Mouse (Mus musculus): ENCODE results near the gene Ttll5. TPM values are rescaled to one million over a fixed set of nuclear protein-coding genes. Genes with fewer than 3 reads are reported as not detected.

The Ttll5 gene
- polyA plus RNA-seq, 1 experiment from 2014 or later: 11.3 TPM

DNA sequence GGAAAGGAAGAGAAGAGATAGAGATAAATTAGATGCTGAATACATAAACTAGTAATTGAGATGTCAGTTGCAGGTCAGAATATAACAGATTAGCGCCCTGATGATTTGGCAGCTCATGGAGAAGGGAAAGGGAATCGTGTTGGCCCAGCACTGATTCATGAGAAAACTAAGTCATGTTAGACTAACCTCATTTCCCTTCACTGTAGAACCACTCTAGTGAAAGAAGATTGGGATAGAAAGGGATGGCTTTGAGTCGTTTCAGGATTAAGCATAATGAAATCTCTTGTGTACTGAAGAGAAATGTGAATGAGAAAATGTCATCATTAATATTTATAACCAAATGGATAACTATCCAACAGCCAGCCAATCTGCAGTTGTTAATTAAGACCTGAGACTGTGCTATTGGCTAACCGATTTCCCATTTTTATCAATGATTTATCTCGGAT, 163.0 kb downstream of the Ttll5 start:
- H3K9ac ChIP-seq (replicated peaks; ENCODE audit: low read length): no peak overlapping the region
- no peaks in the 10 kb centered on the region for H3K9me3 ChIP-seq (ENCODE audit: low read length)
- WGBS: 72% methylated on average over 5 of the region's 5 CpGs
- no peak overlapping the region for H3K27ac ChIP-seq (ENCODE audit: low read length)
- ATAC-seq (ENCODE audit: low FRiP score, low TSS enrichment): no peak
- no peak overlapping the region; the same call in 1 of the 2 replicates for H3K4me2 ChIP-seq (replicated peaks; ENCODE audit: low read depth, low read length)
- peaks cover 27% of the 10 kb centered on the region for H3K4me1 ChIP-seq (ENCODE audit: insufficient read depth, low read length)
- H3K27me3 ChIP-seq (ENCODE audit: insufficient read depth, low read length): no peaks in the 10 kb centered on the region
- no peak overlapping the region for H3K4me3 ChIP-seq (ENCODE audit: low read length)
- no peaks in the 10 kb centered on the region for H3K36me3 ChIP-seq (ENCODE audit: insufficient read depth, low read length)

DNA sequence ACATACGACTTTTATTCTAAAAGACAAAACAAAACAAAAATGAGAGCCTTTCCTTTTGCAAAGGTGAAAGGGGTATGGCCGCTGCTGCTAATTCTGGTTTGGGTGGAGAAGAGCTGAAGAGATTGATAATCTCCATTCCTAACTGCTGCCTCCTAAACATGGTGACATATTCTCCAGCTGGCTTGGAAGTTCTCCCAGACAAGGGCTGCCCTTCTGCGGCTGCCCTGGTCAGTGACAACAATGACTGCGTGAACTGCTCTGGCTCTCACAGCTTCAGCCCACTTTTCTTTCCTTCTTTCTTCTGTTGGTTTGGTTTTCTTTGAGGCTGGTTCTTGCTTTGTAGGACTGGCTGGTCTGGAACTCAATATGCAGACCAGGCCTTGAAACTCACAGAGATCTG, 163.7 kb downstream of the Ttll5 start:
- 84% methylated on average over 4 of the region's 4 CpGs for whole genome bisulfite sequencing

DNA sequence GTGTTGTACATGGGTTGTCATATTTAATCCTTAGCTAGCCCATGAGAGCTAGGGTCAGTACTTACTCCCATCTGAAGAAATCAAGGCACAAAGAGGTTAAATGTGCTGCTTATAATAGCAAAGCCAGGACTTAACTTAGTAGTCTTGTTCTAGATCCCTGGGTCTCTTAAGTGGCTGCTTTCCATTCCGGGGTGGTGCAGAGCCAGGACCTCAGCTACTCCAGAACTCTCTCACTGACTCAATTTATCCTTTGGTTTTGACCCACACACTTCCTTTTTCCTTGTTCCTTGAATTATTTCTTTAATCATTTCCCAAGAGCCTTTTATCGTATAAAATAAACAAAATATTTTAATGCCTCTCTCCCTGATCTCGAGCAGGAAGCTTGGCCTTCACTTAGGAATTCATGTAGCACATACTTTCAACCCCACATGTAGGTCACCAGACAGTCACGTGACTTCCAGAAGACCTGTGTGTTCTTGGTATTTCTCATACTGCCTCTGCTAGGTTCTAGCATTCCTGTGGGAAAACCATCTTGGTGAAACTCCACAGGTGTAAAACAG, 164.4 kb downstream of the Ttll5 start:
- Histone ChIP-seq H3K9me3 (ENCODE audit: low read length) (no peaks in the 10 kb centered on the region), H3K27me3 (ENCODE audit: insufficient read depth, low read length) (no peaks in the 10 kb centered on the region), H3K9ac (replicated peaks; ENCODE audit: low read length) (no peak overlapping the region), H3K4me1 (ENCODE audit: insufficient read depth, low read length) (peaks cover 27% of the 10 kb centered on the region), H3K4me2 (replicated peaks; ENCODE audit: low read depth, low read length) (no peak overlapping the region), H3K27ac (ENCODE audit: low read length) (no peak overlapping the region), H3K4me3 (ENCODE audit: low read length) (no peak overlapping the region), H3K36me3 (ENCODE audit: insufficient read depth, low read length) (no peaks in the 10 kb centered on the region)
- no peak for ATAC-seq (ENCODE audit: low FRiP score, low TSS enrichment)
- WGBS: 60% methylated on average over 4 of the region's 4 CpGs

More for the DNA sequence above, 163.7 kb downstream of the Ttll5 start:
- Histone ChIP-seq H3K4me2 (replicated peaks; ENCODE audit: low read depth, low read length) (no peak overlapping the region), H3K36me3 (ENCODE audit: insufficient read depth, low read length) (no peaks in the 10 kb centered on the region), H3K9me3 (ENCODE audit: low read length) (no peaks in the 10 kb centered on the region), H3K27ac (ENCODE audit: low read length) (no peak overlapping the region), H3K4me3 (ENCODE audit: low read length) (no peak overlapping the region), H3K27me3 (ENCODE audit: insufficient read depth, low read length) (no peaks in the 10 kb centered on the region), H3K9ac (replicated peaks; ENCODE audit: low read length) (no peak overlapping the region), H3K4me1 (ENCODE audit: insufficient read depth, low read length) (peaks cover 27% of the 10 kb centered on the region)
- ATAC-seq (ENCODE audit: low FRiP score, low TSS enrichment): no peak

DNA sequence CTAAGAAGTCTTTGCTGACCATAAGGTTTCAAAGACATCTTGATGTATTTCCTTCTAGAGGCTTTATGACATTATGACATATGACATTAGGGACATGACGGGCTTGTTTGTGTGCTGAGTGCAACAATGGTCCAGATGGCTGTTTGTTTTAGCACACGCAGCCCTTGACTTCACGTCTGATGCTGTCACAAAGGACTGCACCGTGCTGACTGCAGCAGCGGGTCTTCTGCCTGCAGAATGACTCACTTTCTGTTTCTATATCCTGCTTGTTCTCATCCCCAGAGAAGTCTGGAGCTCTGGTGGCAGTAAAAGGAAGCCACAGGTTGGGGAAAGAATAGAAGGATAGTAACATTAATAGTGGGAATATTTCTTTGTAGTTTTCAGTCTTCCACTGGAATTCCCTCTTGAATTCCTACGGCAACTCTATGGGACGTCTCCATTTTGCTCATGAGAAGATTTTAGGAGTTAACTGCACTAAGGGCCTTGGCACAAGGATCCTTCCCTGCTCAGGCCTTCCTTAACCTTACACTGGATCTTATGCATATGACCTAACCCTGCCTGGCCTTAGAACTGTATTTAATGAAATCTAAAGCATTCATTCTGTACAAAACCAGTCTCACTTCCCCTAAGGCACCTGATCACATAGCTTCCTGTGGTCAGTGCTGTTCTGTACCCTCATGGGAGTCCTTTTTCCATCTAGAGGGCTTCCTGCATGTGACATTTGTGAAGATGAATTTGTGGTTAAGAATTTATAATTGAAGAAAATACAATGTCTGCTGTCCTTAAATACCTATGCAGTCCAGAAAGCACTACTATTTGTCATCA, 167.8 kb downstream of the Ttll5 start:
- Histone ChIP-seq H3K9ac (replicated peaks; ENCODE audit: low read length) (no peak overlapping the region), H3K27ac (ENCODE audit: low read length) (no peak overlapping the region), H3K4me1 (ENCODE audit: insufficient read depth, low read length) (0 out of 2 replicates have a peak, but pooled peaks cover 14% of the 10 kb centered on the region), H3K36me3 (ENCODE audit: insufficient read depth, low read length) (peaks cover 3% of the 10 kb centered on the region; the same call in 1 of the 2 replicates), H3K4me3 (ENCODE audit: low read length) (no peak overlapping the region), H3K4me2 (replicated peaks; ENCODE audit: low read depth, low read length) (no peak overlapping the region), H3K9me3 (ENCODE audit: low read length) (no peaks in the 10 kb centered on the region), H3K27me3 (ENCODE audit: insufficient read depth, low read length) (no peaks in the 10 kb centered on the region)
- no peak for ATAC-seq (ENCODE audit: low FRiP score, low TSS enrichment)
- WGBS: 56% methylated on average over 7 of the region's 7 CpGs

DNA sequence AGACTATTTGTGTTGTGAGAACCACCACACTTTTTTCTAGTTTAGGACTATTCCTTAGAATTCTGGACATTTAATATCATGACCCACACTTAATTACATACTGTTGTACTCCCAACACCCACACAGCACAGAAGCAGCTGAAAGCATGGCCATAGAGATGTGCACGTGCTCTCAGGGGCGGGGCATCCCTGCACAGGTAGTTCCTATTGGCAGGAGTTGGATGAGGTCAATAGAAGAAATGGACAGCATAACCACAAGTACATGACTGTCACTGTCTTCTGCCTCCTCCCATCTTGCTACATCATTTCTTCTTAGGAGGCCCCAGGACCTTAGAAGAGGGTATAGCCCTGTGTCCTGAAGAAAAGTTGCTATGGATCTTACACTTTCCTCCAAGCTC, 168.4 kb downstream of the Ttll5 start:
- H3K4me3 ChIP-seq (ENCODE audit: low read length): no peak overlapping the region
- ATAC-seq (ENCODE audit: low FRiP score, low TSS enrichment): no peak
- H3K4me2 ChIP-seq (replicated peaks; ENCODE audit: low read depth, low read length): no peak overlapping the region
- peaks cover 3% of the 10 kb centered on the region; the same call in 1 of the 2 replicates for H3K36me3 ChIP-seq (ENCODE audit: insufficient read depth, low read length)
- H3K27ac ChIP-seq (ENCODE audit: low read length): no peak overlapping the region
- H3K9me3 ChIP-seq (ENCODE audit: low read length): no peaks in the 10 kb centered on the region
- H3K27me3 ChIP-seq (ENCODE audit: insufficient read depth, low read length): no peaks in the 10 kb centered on the region
- WGBS: 91% methylated on average over 2 of the region's 2 CpGs
- H3K9ac ChIP-seq (replicated peaks; ENCODE audit: low read length): no peak overlapping the region
- H3K4me1 ChIP-seq (ENCODE audit: insufficient read depth, low read length): 0 out of 2 replicates have a peak, but pooled peaks cover 14% of the 10 kb centered on the region

DNA sequence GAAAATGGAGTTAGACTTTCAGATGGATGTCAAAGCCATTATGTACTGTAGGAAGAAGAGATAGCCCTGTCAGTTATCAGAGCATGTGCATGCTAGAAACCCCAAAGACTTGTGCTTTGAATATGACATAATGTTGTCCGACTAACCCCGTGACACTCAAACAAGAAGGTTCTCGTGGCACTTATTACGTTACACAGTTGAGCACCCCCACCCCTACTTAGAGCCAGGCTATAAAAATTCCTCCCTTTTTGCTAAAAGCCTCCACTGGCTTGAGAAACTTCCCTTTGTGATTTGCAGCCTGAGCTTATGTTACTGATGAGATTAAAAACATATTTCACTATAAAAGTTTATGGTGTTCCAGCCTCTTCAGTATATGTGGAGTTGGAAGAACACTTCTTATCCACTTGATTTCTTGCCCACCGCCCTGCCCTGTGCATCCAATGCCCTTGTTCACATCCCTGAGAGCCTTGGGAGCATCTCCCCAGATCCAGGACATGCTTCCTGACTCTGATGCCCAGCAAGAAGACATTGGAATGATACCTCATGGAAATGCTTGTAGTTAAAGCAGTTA, 169.4 kb downstream of the Ttll5 start:
- Histone ChIP-seq H3K36me3 (ENCODE audit: insufficient read depth, low read length) (peaks cover 3% of the 10 kb centered on the region; the same call in 1 of the 2 replicates), H3K9me3 (ENCODE audit: low read length) (no peaks in the 10 kb centered on the region), H3K9ac (replicated peaks; ENCODE audit: low read length) (no peak overlapping the region), H3K4me3 (ENCODE audit: low read length) (no peak overlapping the region), H3K4me1 (ENCODE audit: insufficient read depth, low read length) (0 out of 2 replicates have a peak, but pooled peaks cover 6% of the 10 kb centered on the region), H3K27ac (ENCODE audit: low read length) (no peak overlapping the region), H3K4me2 (replicated peaks; ENCODE audit: low read depth, low read length) (no peak overlapping the region), H3K27me3 (ENCODE audit: insufficient read depth, low read length) (no peaks in the 10 kb centered on the region)
- no peak for ATAC-seq (ENCODE audit: low FRiP score, low TSS enrichment)
- WGBS: 52% methylated on average over 5 of the region's 5 CpGs

DNA sequence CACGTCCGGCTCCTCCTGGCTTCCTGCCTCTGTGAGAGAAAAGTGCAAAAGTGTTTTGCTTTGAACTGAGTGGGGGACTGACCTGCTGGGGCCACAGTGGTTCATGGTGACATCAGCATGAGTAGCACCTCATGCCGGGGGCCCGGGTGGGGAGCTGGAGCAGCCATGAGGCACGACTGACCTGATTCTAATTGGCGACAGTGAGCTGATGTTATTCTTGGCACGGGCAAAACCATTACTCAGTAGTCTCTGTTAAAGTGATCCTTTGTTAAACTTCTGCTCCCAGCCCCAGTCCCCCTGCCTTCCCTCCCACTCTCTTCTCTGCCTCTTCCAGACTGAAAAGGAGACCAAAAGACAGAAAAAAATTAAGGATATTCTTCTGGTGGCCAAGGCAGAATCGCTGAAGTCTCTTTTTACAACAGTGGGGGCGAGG, 176.2 kb downstream of the Ttll5 start:
- peak; percentile 90 for ATAC-seq (ENCODE audit: low FRiP score, low TSS enrichment)
- peaks cover 18% of the 10 kb centered on the region for H3K4me1 ChIP-seq (ENCODE audit: insufficient read depth, low read length)
- no peaks in the 10 kb centered on the region for H3K27me3 ChIP-seq (ENCODE audit: insufficient read depth, low read length)
- peak overlapping the region; percentile 88 for H3K27ac ChIP-seq (ENCODE audit: low read length)
- peak overlapping the region; percentile 12; the same call in 1 of the 2 replicates for H3K9ac ChIP-seq (replicated peaks; ENCODE audit: low read length)
- H3K36me3 ChIP-seq (ENCODE audit: insufficient read depth, low read length): peaks cover 3% of the 10 kb centered on the region; the same call in 1 of the 2 replicates
- H3K4me3 ChIP-seq (ENCODE audit: low read length): no peak overlapping the region
- WGBS: 11% methylated on average over 9 of the region's 9 CpGs
- peak overlapping the region; percentile 31; the same call in 1 of the 2 replicates for H3K4me2 ChIP-seq (replicated peaks; ENCODE audit: low read depth, low read length)
- no peaks in the 10 kb centered on the region for H3K9me3 ChIP-seq (ENCODE audit: low read length)

DNA sequence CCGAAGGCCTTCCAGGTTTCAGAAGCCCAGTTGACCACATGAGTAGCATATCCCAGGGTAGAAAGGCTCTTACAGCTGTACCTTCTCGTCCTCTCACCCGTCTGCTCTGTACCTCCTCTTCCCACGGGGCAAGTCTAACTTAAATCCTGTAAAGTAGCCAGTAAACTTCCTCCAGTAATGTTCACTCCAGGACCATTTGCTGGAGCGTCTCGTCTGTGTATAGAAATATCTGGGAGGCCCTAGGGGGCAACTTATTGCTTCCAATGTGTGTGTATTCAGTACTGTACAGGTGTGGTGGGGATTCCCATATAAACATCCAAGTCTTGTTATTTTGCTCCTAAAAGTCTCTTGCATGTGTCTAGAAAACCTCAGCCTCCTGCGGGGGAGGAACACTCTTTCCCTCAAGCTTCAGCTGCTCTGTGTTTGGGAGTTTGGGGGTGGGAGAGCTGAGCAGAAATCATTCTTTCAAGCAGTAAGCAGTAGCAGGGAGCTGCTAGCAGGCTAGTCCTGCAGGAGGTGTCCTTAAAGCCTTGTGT, 176.7 kb downstream of the Ttll5 start:
- 17% methylated on average over 7 of the region's 7 CpGs for WGBS
- Histone ChIP-seq H3K4me2 (replicated peaks; ENCODE audit: low read depth, low read length) (peak overlapping the region; percentile 31; the same call in 1 of the 2 replicates), H3K27ac (ENCODE audit: low read length) (peak overlapping the region; percentile 88), H3K27me3 (ENCODE audit: insufficient read depth, low read length) (no peaks in the 10 kb centered on the region), H3K36me3 (ENCODE audit: insufficient read depth, low read length) (peaks cover 2% of the 10 kb centered on the region; the same call in 1 of the 2 replicates), H3K9me3 (ENCODE audit: low read length) (no peaks in the 10 kb centered on the region), H3K4me1 (ENCODE audit: insufficient read depth, low read length) (peaks cover 18% of the 10 kb centered on the region), H3K9ac (replicated peaks; ENCODE audit: low read length) (no peak overlapping the region; the same call in 1 of the 2 replicates), H3K4me3 (ENCODE audit: low read length) (no peak overlapping the region)
- peak; percentile 62 for ATAC-seq (ENCODE audit: low FRiP score, low TSS enrichment)

DNA sequence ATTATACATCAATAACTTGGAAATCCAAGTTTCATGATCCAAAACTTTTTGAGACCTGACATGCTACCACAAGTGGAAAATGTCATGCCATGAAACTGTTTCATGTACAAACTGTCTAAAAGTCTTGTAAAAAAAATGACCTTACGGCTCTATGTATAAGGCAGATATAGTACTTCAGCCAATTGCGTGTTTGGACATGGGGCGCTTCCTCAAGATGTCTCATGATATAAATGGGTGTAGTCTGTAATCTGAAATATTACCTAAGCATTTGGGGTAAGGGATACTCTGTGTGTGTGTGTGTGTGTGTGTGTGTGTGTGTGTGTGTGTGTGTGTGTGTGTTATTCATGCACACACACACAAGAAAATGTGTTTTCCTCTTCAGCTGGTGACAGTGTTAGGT, 180.2 kb downstream of the Ttll5 start:
- Histone ChIP-seq H3K4me1 (ENCODE audit: insufficient read depth, low read length) (peaks cover 18% of the 10 kb centered on the region), H3K27ac (ENCODE audit: low read length) (no peak overlapping the region), H3K36me3 (ENCODE audit: insufficient read depth, low read length) (no peaks in the 10 kb centered on the region), H3K27me3 (ENCODE audit: insufficient read depth, low read length) (no peaks in the 10 kb centered on the region), H3K9me3 (ENCODE audit: low read length) (no peaks in the 10 kb centered on the region), H3K4me3 (ENCODE audit: low read length) (no peak overlapping the region), H3K4me2 (replicated peaks; ENCODE audit: low read depth, low read length) (no peak overlapping the region), H3K9ac (replicated peaks; ENCODE audit: low read length) (no peak overlapping the region)
- ATAC-seq (ENCODE audit: low FRiP score, low TSS enrichment): no peak
- WGBS: 97% methylated on average over 3 of the region's 3 CpGs

Measured in kidney, embryonic 16.5 days (tissue).